Mouse (Mus musculus) embryonic facial prominence, embryonic 10.5 days (tissue): ENCODE measurements at regions not wholly inside any gene's neighbourhood (a gene's known extent, or its start where the extent isn't known, plus 50 kb on each side); places are given as distances from the start of the nearest gene placed in this dataset.
A peak's percentile ranks its signal among the peaks of the same experiment; 100 is the strongest.

Source experiments
- DNase-seq: peaks from one replicate; pipeline ENCODE4 v3.0.0-alpha.2; 2017; ENCODE audit warnings: low spot score
- H3K27ac ChIP-seq: fragments of 300-500 bp; sonication (generic); replicated peaks from 2 replicates; pipeline ENCODE4 v1.5.1; 2016; ENCODE audit warnings: mild to moderate bottlenecking
- H3K27me3 ChIP-seq: fragments of 300-500 bp; sonication (generic); replicated peaks from 2 replicates; pipeline ENCODE4 v1.6.1; 2016; ENCODE audit warnings: low read depth, mild to moderate bottlenecking; ENCODE audit not compliant: poor library complexity, severe bottlenecking
- H3K36me3 ChIP-seq: fragments of 300-500 bp; sonication (generic); replicated peaks from 2 replicates; pipeline ENCODE4 v1.6.1; 2016; ENCODE audit warnings: mild to moderate bottlenecking, moderate library complexity
- H3K4me1 ChIP-seq: fragments of 300-500 bp; sonication (generic); 2 replicates; pipeline ENCODE4 v1.6.1; 2016
- H3K4me3 ChIP-seq: fragments of 300-500 bp; sonication (generic); 2 replicates; pipeline ENCODE4 v1.5.1; 2016; ENCODE audit warnings: mild to moderate bottlenecking, moderate library complexity
- H3K9me3 ChIP-seq: fragments of 300-500 bp; sonication (generic); 2 replicates; pipeline ENCODE4 v1.6.1; 2016; ENCODE audit warnings: mild to moderate bottlenecking
- WGBS: fragments of 180-500 bp; shearing (Covaris S2); methylation state at CpG from one replicate; pipeline ENCODE4 v1.1.7; 2016; 5-methylcytosine and 5-hydroxymethylcytosine counted together

DNA sequence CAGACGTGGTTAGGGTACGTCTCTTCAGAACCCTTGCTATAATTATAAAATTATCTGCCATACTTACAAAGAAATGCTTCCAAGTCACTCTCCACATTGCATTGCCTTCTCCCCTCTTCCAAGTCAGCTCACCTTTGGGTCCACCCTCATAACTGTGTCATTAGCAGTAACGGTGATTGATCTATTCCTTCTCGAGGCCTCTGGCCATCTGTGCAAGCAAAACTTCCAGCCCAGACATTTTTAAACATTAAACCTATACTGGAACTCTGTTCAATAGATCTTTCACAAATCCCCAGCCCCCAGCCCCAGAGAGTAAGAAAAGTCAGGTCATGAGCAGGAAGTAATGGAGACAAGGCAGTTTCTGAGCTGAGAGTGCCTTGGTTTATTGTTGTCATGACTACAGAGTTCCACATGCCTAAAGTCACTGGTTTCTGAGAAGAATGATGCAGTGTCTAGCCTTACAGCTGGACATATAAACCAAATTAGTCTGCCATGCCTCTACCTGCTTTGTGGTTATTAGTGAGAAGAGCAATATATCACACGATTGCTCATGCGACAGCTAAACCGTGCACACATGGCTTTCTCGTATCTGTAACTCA is 156.1 kb upstream of the Lrig3 start:
- peak; percentile 51 for DNase-seq
- WGBS: 68% methylated on average over 8 of the region's 8 CpGs
- peaks cover 36% of the 10 kb centered on the region for H3K4me1 ChIP-seq
- no peaks in the 10 kb centered on the region for H3K36me3 ChIP-seq
- H3K4me3 ChIP-seq: no peak overlapping the region
- H3K27ac ChIP-seq: peak overlapping the region; percentile 74
- H3K9me3 ChIP-seq: no peaks in the 10 kb centered on the region
- H3K27me3 ChIP-seq: no peaks in the 10 kb centered on the region

DNA sequence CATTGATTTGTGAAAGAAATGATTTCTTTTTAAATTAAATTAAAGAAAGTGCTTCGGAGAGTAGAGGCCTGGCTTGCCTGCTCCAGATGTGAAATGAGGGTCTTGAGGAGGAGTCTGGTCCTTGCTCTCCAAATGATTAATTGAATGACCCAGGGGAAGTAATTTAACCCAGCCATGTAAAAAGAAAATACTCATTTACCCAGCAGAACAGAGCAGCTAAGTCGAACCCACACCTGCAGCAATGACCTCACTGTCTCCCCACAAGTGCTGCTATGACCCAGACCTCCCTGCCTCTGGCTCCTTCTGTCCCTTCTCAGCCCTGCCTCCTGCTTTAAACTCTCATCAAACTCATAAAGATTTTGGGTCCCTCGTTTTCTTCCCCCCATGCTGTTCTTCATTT is 155.4 kb upstream of the Lrig3 start:
- DNase-seq: peak; percentile 44
- no peak overlapping the region for H3K4me3 ChIP-seq
- H3K27me3 ChIP-seq: no peaks in the 10 kb centered on the region
- H3K27ac ChIP-seq: no peak overlapping the region
- 26% methylated on average over 3 of the region's 3 CpGs for WGBS
- H3K9me3 ChIP-seq: no peaks in the 10 kb centered on the region
- H3K4me1 ChIP-seq: peaks cover 36% of the 10 kb centered on the region
- no peaks in the 10 kb centered on the region for H3K36me3 ChIP-seq

DNA sequence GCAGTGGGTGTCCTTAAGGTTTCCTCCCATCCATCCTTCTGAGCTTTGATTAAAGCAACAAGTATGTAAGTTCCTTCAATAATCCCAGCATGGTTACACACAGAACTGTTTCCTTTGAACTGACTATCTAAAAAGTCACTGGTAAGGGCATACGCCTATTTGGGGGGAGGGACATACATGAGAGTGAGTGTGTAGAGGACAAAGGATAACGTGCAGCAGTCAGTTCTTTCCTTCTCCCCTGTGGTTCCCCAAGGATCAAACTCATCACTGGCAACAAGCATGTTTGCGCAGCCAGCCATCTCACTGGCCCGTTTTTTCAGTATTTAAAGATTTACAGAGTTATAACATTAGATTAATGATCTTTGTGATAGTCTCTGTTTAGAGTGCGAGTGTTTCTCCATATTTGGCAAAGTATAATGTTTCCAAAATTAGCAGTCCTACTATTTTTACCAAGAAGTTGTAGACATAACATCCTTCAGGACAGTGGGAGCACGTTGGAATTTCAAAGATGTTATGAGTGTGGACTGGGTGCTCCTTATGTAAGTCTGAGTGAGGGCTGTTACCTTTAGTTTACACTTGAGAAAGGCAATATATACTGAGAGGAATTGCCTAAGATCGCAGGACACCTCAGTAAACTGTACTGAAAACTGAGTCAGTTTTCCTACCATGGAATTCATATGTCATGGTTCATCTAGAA is 151.6 kb upstream of the Lrig3 start:
- Histone ChIP-seq H3K27me3 (no peaks in the 10 kb centered on the region), H3K27ac (no peak overlapping the region; the same call in 1 of the 2 replicates), H3K9me3 (no peaks in the 10 kb centered on the region), H3K4me1 (peaks cover 31% of the 10 kb centered on the region), H3K4me3 (no peak overlapping the region), H3K36me3 (no peaks in the 10 kb centered on the region)
- WGBS: 79% methylated on average over 7 of the region's 7 CpGs
- no peak for DNase-seq

DNA sequence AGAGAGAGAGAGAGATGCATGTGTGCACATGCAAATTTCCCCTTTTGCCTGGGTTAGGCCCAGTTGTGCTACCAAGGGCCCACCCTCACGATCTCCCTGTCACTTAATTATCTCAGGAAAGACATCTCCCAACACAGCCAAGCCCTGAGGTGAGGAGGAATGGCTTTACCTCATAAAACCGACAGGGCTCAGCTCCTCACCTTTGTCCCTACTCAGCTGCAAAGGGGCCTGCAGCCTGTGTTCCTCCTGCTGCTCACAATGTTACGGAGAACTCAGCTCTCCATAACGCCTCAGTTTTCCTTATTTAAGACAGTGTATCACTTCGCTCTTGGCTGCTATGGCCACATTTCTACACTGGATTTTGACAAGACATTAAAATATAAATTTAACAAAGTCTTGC is 133.8 kb upstream of the Lrig3 start:
- Histone ChIP-seq H3K27ac (no peak overlapping the region), H3K4me3 (no peak overlapping the region), H3K27me3 (no peaks in the 10 kb centered on the region), H3K9me3 (no peaks in the 10 kb centered on the region), H3K4me1 (no peaks in the 10 kb centered on the region), H3K36me3 (no peaks in the 10 kb centered on the region)
- WGBS: 65% methylated on average over 5 of the region's 5 CpGs
- DNase-seq: no peak

DNA sequence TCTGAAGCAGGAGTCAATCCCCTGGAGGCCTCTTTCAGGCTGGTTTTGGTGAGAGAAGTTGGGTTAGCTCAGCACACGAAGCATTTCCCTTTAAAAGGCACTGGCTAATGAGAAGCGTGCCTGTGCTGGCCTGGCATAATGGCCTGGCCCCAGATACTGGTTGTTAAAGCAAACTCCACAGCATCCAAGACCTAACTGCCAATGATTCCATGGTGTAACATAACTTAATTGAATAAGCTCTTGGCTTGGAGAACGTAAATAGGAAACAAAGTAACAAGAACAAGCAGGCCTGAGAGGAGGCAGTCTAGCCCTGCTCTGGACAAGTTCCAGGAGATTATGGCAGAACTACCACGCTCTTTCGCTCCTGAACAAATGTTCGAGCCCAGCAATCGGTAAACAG is 133.2 kb upstream of the Lrig3 start:
- no peaks in the 10 kb centered on the region for H3K9me3 ChIP-seq
- H3K27me3 ChIP-seq: no peaks in the 10 kb centered on the region
- WGBS: 71% methylated on average over 7 of the region's 7 CpGs
- no peak overlapping the region for H3K4me3 ChIP-seq
- no peak overlapping the region for H3K27ac ChIP-seq
- DNase-seq: no peak
- no peaks in the 10 kb centered on the region for H3K36me3 ChIP-seq
- H3K4me1 ChIP-seq: no peaks in the 10 kb centered on the region

DNA sequence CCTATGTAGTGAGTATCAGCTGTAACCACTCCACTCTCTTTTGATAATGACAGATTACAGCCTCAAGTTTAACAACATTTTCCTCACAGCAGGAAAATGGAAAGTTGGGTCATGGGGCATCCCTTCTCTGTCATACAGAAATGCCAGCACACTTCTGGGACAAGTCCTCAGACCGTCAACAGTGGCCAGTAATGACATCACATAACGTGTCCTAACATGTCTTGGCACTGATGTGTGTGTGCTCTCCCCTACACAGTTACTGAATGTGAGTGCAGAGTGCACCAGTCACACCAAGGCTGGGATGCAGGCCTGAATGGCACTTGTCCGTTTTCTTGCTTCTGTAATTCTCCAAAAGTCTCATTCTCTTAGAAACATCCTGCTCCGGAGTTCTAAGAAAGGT is 132.0 kb upstream of the Lrig3 start:
- peaks cover 8% of the 10 kb centered on the region for H3K4me1 ChIP-seq
- no peaks in the 10 kb centered on the region for H3K27me3 ChIP-seq
- WGBS: 84% methylated on average over 4 of the region's 4 CpGs
- H3K4me3 ChIP-seq: no peak overlapping the region
- DNase-seq: no peak
- H3K27ac ChIP-seq: no peak overlapping the region
- H3K36me3 ChIP-seq: no peaks in the 10 kb centered on the region
- no peaks in the 10 kb centered on the region for H3K9me3 ChIP-seq

DNA sequence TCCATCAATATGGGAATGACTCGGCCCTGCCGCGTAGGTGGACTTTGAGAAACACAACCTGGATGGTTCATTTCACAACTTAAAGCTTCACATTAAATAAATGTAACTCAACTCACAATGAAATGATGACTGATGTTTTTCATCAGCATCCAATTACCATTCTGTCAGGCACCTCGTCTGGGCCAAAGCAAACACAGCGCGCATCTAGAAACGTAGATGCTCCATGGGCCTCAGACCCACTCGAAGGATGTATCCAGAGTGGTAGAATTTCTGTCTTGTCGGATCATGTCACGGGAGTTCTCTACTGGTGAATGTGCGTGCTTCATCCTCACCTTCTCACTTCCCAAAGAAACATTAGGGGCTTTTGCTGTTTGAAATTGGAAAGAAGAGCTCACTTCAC is 127.0 kb upstream of the Lrig3 start:
- no peak for DNase-seq
- no peaks in the 10 kb centered on the region for H3K9me3 ChIP-seq
- peaks cover 28% of the 10 kb centered on the region for H3K4me1 ChIP-seq
- 0 out of 2 replicates have a peak, but pooled peaks cover 3% of the 10 kb centered on the region for H3K27me3 ChIP-seq
- no peaks in the 10 kb centered on the region for H3K36me3 ChIP-seq
- 68% methylated on average over 11 of the region's 11 CpGs for WGBS
- peak overlapping the region; percentile 85 for H3K27ac ChIP-seq
- no peak overlapping the region for H3K4me3 ChIP-seq

DNA sequence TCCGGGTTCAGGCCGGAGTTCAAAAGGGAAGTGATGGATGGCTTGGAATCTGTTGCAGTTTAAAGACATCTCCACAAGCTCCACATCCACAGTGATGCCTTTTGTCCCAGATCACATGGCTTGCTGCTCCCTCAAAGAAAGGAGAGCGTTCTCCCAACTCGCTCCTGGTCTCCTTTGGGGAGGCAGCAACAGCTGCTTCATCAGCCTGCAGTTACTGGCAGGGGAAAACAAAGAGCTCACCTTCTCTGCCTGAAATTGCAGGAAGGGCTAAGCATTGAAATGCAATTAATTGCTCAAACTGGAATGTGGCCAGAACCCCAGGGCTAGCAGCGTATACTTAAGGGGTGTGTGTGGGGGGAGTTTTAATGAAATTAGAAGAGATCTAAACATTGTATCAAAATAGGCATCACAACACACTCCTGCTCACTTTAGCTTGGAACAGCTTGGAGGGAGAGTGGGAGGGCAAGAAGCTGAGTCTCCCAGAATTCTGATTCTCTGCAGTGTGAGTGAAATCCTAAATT is 126.3 kb upstream of the Lrig3 start:
- Histone ChIP-seq H3K9me3 (no peaks in the 10 kb centered on the region), H3K27me3 (0 out of 2 replicates have a peak, but pooled peaks cover 3% of the 10 kb centered on the region), H3K4me3 (no peak overlapping the region), H3K4me1 (peaks cover 35% of the 10 kb centered on the region), H3K27ac (peak overlapping the region; percentile 85), H3K36me3 (no peaks in the 10 kb centered on the region)
- WGBS: 26% methylated on average over 5 of the region's 5 CpGs
- peak; percentile 38 for DNase-seq

DNA sequence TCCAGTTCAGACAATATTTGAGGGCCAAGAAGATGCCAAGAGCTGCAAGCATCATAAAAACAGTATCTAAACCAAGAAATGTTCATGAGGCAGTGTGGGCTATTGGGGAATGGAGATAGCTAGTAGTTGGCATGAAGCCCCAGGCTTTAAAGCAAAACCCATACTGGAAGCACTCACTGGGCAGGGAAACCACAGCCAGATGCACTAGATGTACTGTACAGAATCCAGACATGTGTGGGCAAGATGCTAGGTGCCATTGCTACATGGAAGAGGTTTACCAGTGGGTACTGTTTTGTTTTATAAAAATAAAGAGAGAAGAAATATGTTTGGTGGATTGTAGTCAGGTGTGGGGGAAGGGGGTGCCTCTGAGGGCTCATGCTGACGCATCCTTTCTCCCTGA is 125.6 kb upstream of the Lrig3 start:
- H3K9me3 ChIP-seq: no peaks in the 10 kb centered on the region
- DNase-seq: no peak
- H3K27ac ChIP-seq: peak overlapping the region; percentile 20; the same call in 1 of the 2 replicates
- 95% methylated on average over 1 of the region's 1 CpGs for WGBS
- no peaks in the 10 kb centered on the region for H3K36me3 ChIP-seq
- 0 out of 2 replicates have a peak, but pooled peaks cover 3% of the 10 kb centered on the region for H3K27me3 ChIP-seq
- no peak overlapping the region for H3K4me3 ChIP-seq
- H3K4me1 ChIP-seq: peaks cover 42% of the 10 kb centered on the region

DNA sequence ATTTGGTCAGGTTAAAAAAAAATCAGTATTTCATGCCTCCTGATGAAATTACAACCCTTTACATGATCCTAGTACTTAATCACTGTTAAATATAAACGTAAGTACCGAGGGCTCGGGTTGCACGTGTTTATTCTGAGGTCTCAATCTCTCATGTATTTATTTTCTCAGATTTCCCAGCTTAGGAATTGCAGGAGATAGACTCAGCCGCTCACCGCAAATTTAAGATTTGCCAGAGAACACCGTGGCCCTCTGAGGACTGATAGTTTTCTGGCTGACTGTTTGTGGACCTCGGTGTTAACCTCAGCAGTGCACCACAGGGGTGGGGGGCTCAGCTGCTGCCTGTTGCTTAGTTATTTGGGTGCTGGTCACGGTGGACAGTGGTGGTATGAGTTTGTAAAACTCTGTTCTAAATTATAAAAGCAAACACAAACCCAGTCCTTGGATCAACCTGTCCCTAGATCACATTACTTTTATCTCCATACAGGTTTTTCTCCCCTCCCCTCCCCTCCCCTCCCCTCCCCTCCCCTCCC is 121.6 kb upstream of the Lrig3 start:
- Histone ChIP-seq H3K9me3 (no peaks in the 10 kb centered on the region), H3K27me3 (0 out of 2 replicates have a peak, but pooled peaks cover 3% of the 10 kb centered on the region), H3K4me1 (peaks cover 42% of the 10 kb centered on the region), H3K4me3 (no peak overlapping the region), H3K27ac (peak overlapping the region; percentile 81), H3K36me3 (no peaks in the 10 kb centered on the region)
- peak; percentile 59 for DNase-seq
- WGBS: 36% methylated on average over 9 of the region's 9 CpGs

DNA sequence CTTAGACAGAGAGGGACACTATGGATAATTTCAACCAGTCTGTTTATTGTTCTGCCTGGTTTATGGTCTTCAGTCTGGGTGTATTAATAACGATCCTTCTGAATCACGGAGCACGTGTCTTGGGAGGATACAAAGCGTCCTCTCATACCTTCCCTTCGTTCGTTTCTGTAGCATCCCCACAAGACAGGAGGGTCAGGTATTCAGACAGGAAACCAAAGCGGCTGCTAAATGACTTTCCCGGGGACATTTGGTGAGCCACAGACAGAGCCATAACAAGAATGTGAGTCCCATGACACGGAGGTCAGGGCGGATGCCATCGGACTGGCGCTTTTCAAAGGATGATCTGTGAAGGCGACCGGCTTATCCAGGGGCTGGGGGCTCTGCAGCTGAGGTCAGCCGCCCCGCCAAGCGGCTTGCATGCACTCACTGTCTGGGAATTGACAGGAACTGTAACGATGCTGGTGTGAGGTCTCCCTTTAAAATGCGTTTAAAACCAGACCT is 120.9 kb upstream of the Lrig3 start:
- Histone ChIP-seq H3K9me3 (no peaks in the 10 kb centered on the region), H3K27me3 (0 out of 2 replicates have a peak, but pooled peaks cover 3% of the 10 kb centered on the region), H3K27ac (peak overlapping the region; percentile 81), H3K4me1 (peaks cover 35% of the 10 kb centered on the region), H3K4me3 (peak overlapping the region; percentile 45), H3K36me3 (no peaks in the 10 kb centered on the region)
- DNase-seq: peak; percentile 75
- WGBS: 6% methylated on average over 19 of the region's 19 CpGs

DNA sequence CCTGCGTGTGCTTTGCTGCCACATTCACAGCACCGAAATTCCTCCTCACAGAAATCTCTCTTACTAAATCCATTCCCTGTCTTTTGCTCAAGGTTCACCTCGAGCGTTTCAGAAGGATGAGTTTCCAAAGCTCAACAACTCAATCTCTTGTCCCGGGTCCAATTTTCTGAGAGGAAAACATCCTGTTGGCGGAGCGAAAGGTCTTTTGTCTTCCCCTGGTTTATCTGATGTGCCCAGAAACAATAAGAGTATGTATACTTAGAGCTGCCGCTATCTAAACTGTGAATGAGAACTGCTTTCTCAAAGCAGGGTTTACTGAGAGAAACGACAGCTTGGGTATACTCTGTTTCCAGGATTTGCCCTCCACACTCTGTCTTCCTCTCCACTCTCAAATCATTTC is 115.6 kb upstream of the Lrig3 start:
- Histone ChIP-seq H3K27ac (peak overlapping the region; percentile 10; the same call in 1 of the 2 replicates), H3K27me3 (no peaks in the 10 kb centered on the region), H3K9me3 (no peaks in the 10 kb centered on the region), H3K4me1 (peaks cover 18% of the 10 kb centered on the region), H3K36me3 (no peaks in the 10 kb centered on the region), H3K4me3 (no peak overlapping the region)
- 64% methylated on average over 9 of the region's 9 CpGs for WGBS
- DNase-seq: no peak
